Mouse (Mus musculus): Measurements from ENCODE around the gene Ctrc. TPM values are rescaled to one million over a fixed set of nuclear protein-coding genes. Genes with fewer than 3 reads are reported as not detected.
A peak's percentile ranks its signal among the peaks of the same experiment; 100 is the strongest.

Gene Ctrc
- polyA plus RNA-seq, 1 experiment from 2014 or later = not detected

- no peak for DNase-seq (ENCODE audit: low spot score)
- Histone ChIP-seq H3K27ac (ENCODE audit: low read depth, low read length) (no peak overlapping the region), H3K4me3 (ENCODE audit: low read depth, low read length) (no peak overlapping the region), H3K36me3 (ENCODE audit: control insufficient read depth, insufficient read depth, low read length) (peaks cover 11% of the 10 kb centered on the region), H3K9me3 (ENCODE audit: control insufficient read depth, low read length) (no peaks in the 10 kb centered on the region), H3K4me2 (replicated peaks; ENCODE audit: low read depth, low read length) (no peak overlapping the region), H3K4me1 (replicated peaks; ENCODE audit: control insufficient read depth, insufficient read depth, low read length) (no peaks in the 10 kb centered on the region), H3K27me3 (ENCODE audit: control insufficient read depth, insufficient read depth, low read length) (no peaks in the 10 kb centered on the region), H3K9ac (ENCODE audit: low read depth, low read length) (no peak overlapping the region)
- WGBS = 96% methylated on average over 8 of the region's 8 CpGs
- ATAC-seq (ENCODE audit: low FRiP score) = no peak
Measured at GRCm38 (mm10) chr4:141805886-141806285, 40.3 kb downstream of the Ctrc start.

- Histone ChIP-seq H3K36me3 (ENCODE audit: control insufficient read depth, insufficient read depth, low read length) (peaks cover 7% of the 10 kb centered on the region), H3K27ac (ENCODE audit: low read depth, low read length) (no peak overlapping the region), H3K27me3 (ENCODE audit: control insufficient read depth, insufficient read depth, low read length) (no peaks in the 10 kb centered on the region), H3K4me2 (replicated peaks; ENCODE audit: low read depth, low read length) (no peak overlapping the region), H3K9ac (ENCODE audit: low read depth, low read length) (no peak overlapping the region), H3K4me3 (ENCODE audit: low read depth, low read length) (no peak overlapping the region), H3K9me3 (ENCODE audit: control insufficient read depth, low read length) (no peaks in the 10 kb centered on the region), H3K4me1 (replicated peaks; ENCODE audit: control insufficient read depth, insufficient read depth, low read length) (no peaks in the 10 kb centered on the region)
- ATAC-seq (ENCODE audit: low FRiP score) (no peak), DNase-seq (ENCODE audit: low spot score) (no peak)
- WGBS = 85% methylated on average over 4 of the region's 4 CpGs
Measured at GRCm38 (mm10) chr4:141804105-141804504, 42.1 kb downstream of the Ctrc start.

GRCm38 (mm10) chr4:141797545-141797944, 48.6 kb downstream of the Ctrc start:
- WGBS = 92% methylated on average over 5 of the region's 5 CpGs

GRCm38 (mm10) chr4:141796954-141797353, 49.2 kb downstream of the Ctrc start:
- no peak overlapping the region for H3K9ac ChIP-seq (ENCODE audit: low read depth, low read length)
- no peaks in the 10 kb centered on the region for H3K27me3 ChIP-seq (ENCODE audit: control insufficient read depth, insufficient read depth, low read length)
- H3K36me3 ChIP-seq (ENCODE audit: control insufficient read depth, insufficient read depth, low read length) = peaks cover 4% of the 10 kb centered on the region; the same call in 1 of the 2 replicates
- ATAC-seq (ENCODE audit: low FRiP score) = no peak
- H3K9me3 ChIP-seq (ENCODE audit: control insufficient read depth, low read length) = no peaks in the 10 kb centered on the region
- no peak overlapping the region for H3K4me3 ChIP-seq (ENCODE audit: low read depth, low read length)
- H3K4me2 ChIP-seq (replicated peaks; ENCODE audit: low read depth, low read length) = no peak overlapping the region
- 94% methylated on average over 4 of the region's 4 CpGs for WGBS
- H3K4me1 ChIP-seq (replicated peaks; ENCODE audit: control insufficient read depth, insufficient read depth, low read length) = no peaks in the 10 kb centered on the region
- no peak overlapping the region for H3K27ac ChIP-seq (ENCODE audit: low read depth, low read length)
- no peak for DNase-seq (ENCODE audit: low spot score)

More at GRCm38 (mm10) chr4:141797545-141797944, 48.6 kb downstream of the Ctrc start:
- Histone ChIP-seq H3K36me3 (ENCODE audit: control insufficient read depth, insufficient read depth, low read length) (peaks cover 4% of the 10 kb centered on the region; the same call in 1 of the 2 replicates), H3K27me3 (ENCODE audit: control insufficient read depth, insufficient read depth, low read length) (no peaks in the 10 kb centered on the region), H3K27ac (ENCODE audit: low read depth, low read length) (no peak overlapping the region), H3K4me2 (replicated peaks; ENCODE audit: low read depth, low read length) (no peak overlapping the region), H3K4me1 (replicated peaks; ENCODE audit: control insufficient read depth, insufficient read depth, low read length) (no peaks in the 10 kb centered on the region), H3K4me3 (ENCODE audit: low read depth, low read length) (no peak overlapping the region), H3K9ac (ENCODE audit: low read depth, low read length) (no peak overlapping the region), H3K9me3 (ENCODE audit: control insufficient read depth, low read length) (no peaks in the 10 kb centered on the region)
- no peak for DNase-seq (ENCODE audit: low spot score)
- no peak for ATAC-seq (ENCODE audit: low FRiP score)

DNA sequence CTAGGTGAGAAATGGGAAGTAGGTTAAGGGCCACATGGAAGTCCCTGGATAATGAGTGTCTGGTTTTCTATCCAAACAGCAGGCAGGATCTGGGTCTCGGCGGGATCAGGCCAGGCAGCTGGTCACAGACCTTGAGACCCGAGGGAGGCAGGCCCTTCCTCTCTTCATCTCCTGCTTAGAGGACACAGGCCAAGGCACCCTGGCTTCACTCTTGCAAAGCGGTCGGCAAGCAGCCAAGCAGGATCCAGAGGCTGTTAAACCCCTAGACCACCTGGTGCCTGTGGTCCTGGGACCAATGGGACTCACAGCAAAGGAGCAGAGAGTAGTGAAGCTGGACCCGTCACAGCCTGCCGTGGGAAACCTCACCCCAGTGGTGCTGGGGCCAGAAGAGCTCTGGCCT, 49.8 kb downstream of the Ctrc start:
- ATAC-seq (ENCODE audit: low FRiP score) (no peak), DNase-seq (ENCODE audit: low spot score) (no peak)
- Histone ChIP-seq H3K27me3 (ENCODE audit: control insufficient read depth, insufficient read depth, low read length) (no peaks in the 10 kb centered on the region), H3K4me3 (ENCODE audit: low read depth, low read length) (no peak overlapping the region), H3K4me2 (replicated peaks; ENCODE audit: low read depth, low read length) (no peak overlapping the region), H3K9me3 (ENCODE audit: control insufficient read depth, low read length) (no peaks in the 10 kb centered on the region), H3K36me3 (ENCODE audit: control insufficient read depth, insufficient read depth, low read length) (peaks cover 4% of the 10 kb centered on the region; the same call in 1 of the 2 replicates), H3K9ac (ENCODE audit: low read depth, low read length) (no peak overlapping the region), H3K27ac (ENCODE audit: low read depth, low read length) (no peak overlapping the region), H3K4me1 (replicated peaks; ENCODE audit: control insufficient read depth, insufficient read depth, low read length) (no peaks in the 10 kb centered on the region)
- WGBS = 85% methylated on average over 7 of the region's 7 CpGs

DNA sequence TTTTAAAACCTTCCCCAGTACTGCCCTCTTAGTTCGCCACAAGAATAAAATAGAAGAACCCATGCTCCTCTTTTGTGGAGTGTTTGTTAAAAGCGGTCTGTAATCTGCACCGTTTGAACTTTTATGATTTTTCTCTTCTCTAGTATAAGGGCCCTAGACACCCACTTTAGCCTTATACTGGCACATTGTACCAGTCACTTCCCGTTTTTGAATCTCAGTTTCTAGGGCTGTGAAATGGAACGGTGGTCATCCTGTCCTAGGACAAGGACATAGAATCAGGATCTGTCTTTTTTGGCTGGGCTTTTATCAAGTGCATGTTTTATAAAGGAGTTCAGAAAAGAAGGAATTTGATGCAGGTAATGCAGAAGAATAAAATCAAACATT, 52.0 kb downstream of the Ctrc start:
- Histone ChIP-seq H3K4me3 (ENCODE audit: low read depth, low read length) (peak overlapping the region; percentile 70), H3K27ac (ENCODE audit: low read depth, low read length) (peak overlapping the region; percentile 85), H3K27me3 (ENCODE audit: control insufficient read depth, insufficient read depth, low read length) (no peaks in the 10 kb centered on the region), H3K4me1 (replicated peaks; ENCODE audit: control insufficient read depth, insufficient read depth, low read length) (peaks cover 4% of the 10 kb centered on the region; the same call in 1 of the 2 replicates), H3K9ac (ENCODE audit: low read depth, low read length) (peak overlapping the region; percentile 68), H3K36me3 (ENCODE audit: control insufficient read depth, insufficient read depth, low read length) (peaks cover 4% of the 10 kb centered on the region; the same call in 1 of the 2 replicates), H3K4me2 (replicated peaks; ENCODE audit: low read depth, low read length) (peak overlapping the region; percentile 50), H3K9me3 (ENCODE audit: control insufficient read depth, low read length) (no peaks in the 10 kb centered on the region)
- ATAC-seq (ENCODE audit: low FRiP score) = no peak
- 20% methylated on average over 5 of the region's 5 CpGs for WGBS
- DNase-seq (ENCODE audit: low spot score) = no peak

DNA sequence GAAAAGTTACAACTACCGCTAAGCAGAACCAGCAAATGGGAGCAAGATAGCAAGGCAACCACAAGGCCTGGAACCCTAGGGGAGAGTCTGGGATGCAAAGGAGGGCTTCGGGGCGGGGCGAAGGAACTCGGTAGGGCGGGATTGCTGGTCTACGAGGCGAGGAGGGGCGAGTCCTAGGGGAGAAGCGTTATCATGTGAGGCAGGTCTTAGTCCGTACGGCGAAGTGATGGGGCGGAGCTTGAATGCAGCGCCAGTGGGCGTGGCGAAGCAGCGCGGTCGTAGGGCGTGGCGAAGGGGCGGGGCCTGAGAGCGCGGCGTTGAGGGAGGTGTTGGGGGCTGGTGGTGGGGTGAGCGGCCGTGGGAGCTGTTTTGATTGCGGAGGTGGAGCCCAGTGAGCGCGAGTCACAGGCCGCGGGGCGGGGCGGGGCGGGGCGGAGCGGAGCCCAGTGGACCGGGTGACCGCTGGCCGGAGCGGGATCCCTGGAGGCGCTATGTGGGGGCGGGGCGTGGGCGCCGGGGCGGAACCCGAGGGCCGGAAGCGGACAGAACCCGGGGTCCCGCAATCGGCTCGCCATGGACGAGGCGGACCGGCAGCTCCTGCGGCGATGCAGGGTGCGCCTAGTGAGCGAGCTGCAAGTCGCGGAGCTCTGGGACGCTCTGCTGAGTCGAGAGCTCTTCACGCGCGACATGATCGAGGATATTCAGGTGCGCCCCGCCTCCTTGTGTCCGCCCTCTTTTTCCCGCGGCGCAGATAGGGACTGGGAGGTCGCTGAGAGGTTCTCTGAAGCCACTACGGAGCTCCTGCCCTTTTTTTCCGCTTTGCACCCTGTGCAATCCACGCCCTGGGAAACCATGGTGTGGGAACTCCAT, 52.6 kb downstream of the Ctrc start, which contains the start of gene Casp9:
Gene Casp9, plus strand, starts transcription at position 331 of the 870 bp plus-strand sequence.
- Histone ChIP-seq H3K4me1 (replicated peaks; ENCODE audit: control insufficient read depth, insufficient read depth, low read length) (peaks cover 4% of the 10 kb centered on the region; the same call in 1 of the 2 replicates), H3K27me3 (ENCODE audit: control insufficient read depth, insufficient read depth, low read length) (no peaks in the 10 kb centered on the region), H3K27ac (ENCODE audit: low read depth, low read length) (peak within 1 kb of the TSS; percentile 85), H3K9me3 (ENCODE audit: control insufficient read depth, low read length) (no peaks in the 10 kb centered on the region), H3K4me2 (replicated peaks; ENCODE audit: low read depth, low read length) (peak within 1 kb of the TSS; percentile 50), H3K36me3 (ENCODE audit: control insufficient read depth, insufficient read depth, low read length) (peaks cover 4% of the 10 kb centered on the region; the same call in 1 of the 2 replicates), H3K9ac (ENCODE audit: low read depth, low read length) (peak within 1 kb of the TSS; percentile 68), H3K4me3 (ENCODE audit: low read depth, low read length) (peak within 1 kb of the TSS; percentile 70)
- peak; percentile 81 for ATAC-seq (ENCODE audit: low FRiP score)
- peak; percentile 98 for DNase-seq (ENCODE audit: low spot score)
- under 1% methylated on average over 64 of the region's 80 CpGs for WGBS

GRCm38 (mm10) chr4:141792554-141793281, 53.4 kb downstream of the Ctrc start:
- H3K27ac ChIP-seq (ENCODE audit: low read depth, low read length) = peak overlapping the region; percentile 85
- no peaks in the 10 kb centered on the region for H3K9me3 ChIP-seq (ENCODE audit: control insufficient read depth, low read length)
- peak overlapping the region; percentile 50 for H3K4me2 ChIP-seq (replicated peaks; ENCODE audit: low read depth, low read length)
- H3K4me3 ChIP-seq (ENCODE audit: low read depth, low read length) = peak overlapping the region; percentile 70
- H3K27me3 ChIP-seq (ENCODE audit: control insufficient read depth, insufficient read depth, low read length) = no peaks in the 10 kb centered on the region
- H3K36me3 ChIP-seq (ENCODE audit: control insufficient read depth, insufficient read depth, low read length) = peaks cover 4% of the 10 kb centered on the region; the same call in 1 of the 2 replicates
- H3K9ac ChIP-seq (ENCODE audit: low read depth, low read length) = peak overlapping the region; percentile 43; the same call in 1 of the 2 replicates
- ATAC-seq (ENCODE audit: low FRiP score) (no peak), DNase-seq (ENCODE audit: low spot score) (no peak)
- 15% methylated on average over 10 of the region's 10 CpGs for WGBS
- peaks cover 4% of the 10 kb centered on the region; the same call in 1 of the 2 replicates for H3K4me1 ChIP-seq (replicated peaks; ENCODE audit: control insufficient read depth, insufficient read depth, low read length)

All from hindbrain, embryonic 11.5 days (tissue).